Mouse (Mus musculus) CH12.LX (cell line): ENCODE measurements at regions not wholly inside any gene's neighbourhood (a gene's known extent, or its start where the extent isn't known, plus 50 kb on each side); places are given as distances from the start of the nearest gene placed in this dataset.

Experiments
- DNase-seq: peaks from one replicate; pipeline ENCODE4 v3.0.0-alpha.2; 2013; ENCODE audit errors: extremely low read depth
- H3K27ac ChIP-seq: 2 replicates; pipeline ENCODE4 v1.5.1; 2012; ENCODE audit warnings: low read depth, mild to moderate bottlenecking, control low read depth, moderate library complexity; ENCODE audit not compliant: insufficient read depth
- H3K27me3 ChIP-seq: replicated peaks from 2 replicates; pipeline ENCODE3; 2012; ENCODE audit warnings: inconsistent platforms
- H3K36me3 ChIP-seq, 2 experiments: replicated peaks in 1 of 2; 2 replicates each; pipeline versions ENCODE3 to v1.6.1; 2012; ENCODE audit warnings: inconsistent platforms in 1 of 2, low read length in 1 of 2, mild to moderate bottlenecking in 1 of 2, mixed read lengths in 1 of 2, moderate library complexity in 1 of 2; ENCODE audit not compliant: control insufficient read depth in 1 of 2, insufficient read depth in 1 of 2
- H3K4me1 ChIP-seq, 2 experiments: 2 replicates each; pipeline ENCODE4 v1.6.1; 2012; ENCODE audit warnings: inconsistent platforms in 1 of 2, moderate library complexity in 1 of 2; ENCODE audit not compliant: insufficient read depth in 2 of 2, control insufficient read depth in 1 of 2
- H3K4me2 ChIP-seq: 2 replicates; pipeline ENCODE4 v1.6.1; 2012; ENCODE audit warnings: low read depth, mild to moderate bottlenecking, control low read depth; ENCODE audit not compliant: poor library complexity, insufficient read depth, severe bottlenecking
- H3K4me3 ChIP-seq, 3 experiments: fragments of 150-350 bp in 1 of 3; sonication (generic) in 1 of 3; replicated peaks in 1 of 3; 2 replicates each; pipeline versions ENCODE3 to v1.5.1; 2011 to 2012; ENCODE audit warnings: low read depth in 2 of 3, low read length in 2 of 3, mild to moderate bottlenecking in 2 of 3, moderate library complexity in 2 of 3, control low read depth in 1 of 3, improper control_type of control experiment in 1 of 3, inconsistent platforms in 1 of 3, mixed read lengths in 1 of 3; ENCODE audit not compliant: poor library complexity in 1 of 3
- H3K79me2 ChIP-seq: replicated peaks from 2 replicates; pipeline ENCODE4 v1.6.1; 2012; ENCODE audit warnings: mild to moderate bottlenecking, moderate library complexity; ENCODE audit not compliant: control insufficient read depth, poor library complexity, insufficient read depth, severe bottlenecking; ENCODE audit errors: extremely low read depth
- H3K9ac ChIP-seq: 2 replicates; pipeline ENCODE4 v1.6.1; 2012; ENCODE audit warnings: low read depth, mild to moderate bottlenecking, control low read depth, moderate library complexity; ENCODE audit not compliant: insufficient read depth
- H3K9me3 ChIP-seq: replicated peaks from 2 replicates; pipeline ENCODE3; 2012; ENCODE audit warnings: low read length, inconsistent platforms, mixed read lengths
- BHLHE40 ChIP-seq: IDR thresholded peaks from 2 replicates; pipeline ENCODE4 v1.6.1; 2011; ENCODE audit warnings: mild to moderate bottlenecking, low read depth, low read length, improper control_type of control experiment
- CHD1 ChIP-seq: IDR thresholded peaks from 2 replicates; pipeline ENCODE4 v1.6.1; 2012; ENCODE audit warnings: low read depth, low read length, improper control_type of control experiment, inconsistent platforms
- CHD2 ChIP-seq: IDR thresholded peaks from 2 replicates; pipeline ENCODE4 v1.6.1; 2011; ENCODE audit warnings: low read length, improper control_type of control experiment
- CTCF ChIP-seq, 2 experiments: IDR thresholded peaks in 1 of 2; conservative IDR thresholded peaks in 1 of 2; 2 replicates each; pipeline ENCODE4 v1.5.1; 2011 to 2012; ENCODE audit warnings: low read depth in 2 of 2, low read length in 2 of 2, improper control_type of control experiment in 1 of 2, inconsistent platforms in 1 of 2, mild to moderate bottlenecking in 1 of 2, moderate library complexity in 1 of 2
- E2F4 ChIP-seq: IDR thresholded peaks from 2 replicates; pipeline ENCODE4 v1.6.1; 2011; ENCODE audit warnings: low read depth, low read length, improper control_type of control experiment; ENCODE audit not compliant: insufficient replicate concordance
- ELF1 ChIP-seq: IDR thresholded peaks from 2 replicates; pipeline ENCODE4 v1.6.1; 2014; ENCODE audit warnings: low read depth, mild to moderate bottlenecking, inconsistent platforms, low read length, improper control_type of control experiment
- EP300 ChIP-seq: IDR thresholded peaks from 2 replicates; pipeline ENCODE4 v1.6.1; 2011; ENCODE audit warnings: low read length, improper control_type of control experiment
- ETS1 ChIP-seq: conservative IDR thresholded peaks from 2 replicates; pipeline ENCODE4 v1.6.1; 2012; ENCODE audit warnings: low read depth, mild to moderate bottlenecking, inconsistent platforms, low read length, improper control_type of control experiment, moderate library complexity
- GABPA ChIP-seq: IDR thresholded peaks from 2 replicates; pipeline ENCODE4 v1.6.1; 2012; ENCODE audit warnings: low read depth, low read length, improper control_type of control experiment, inconsistent platforms; ENCODE audit not compliant: insufficient replicate concordance
- HCFC1 ChIP-seq: IDR thresholded peaks from 2 replicates; pipeline ENCODE4 v1.6.1; 2012; ENCODE audit warnings: low read depth, mild to moderate bottlenecking, inconsistent platforms, low read length, improper control_type of control experiment
- IRF4 ChIP-seq: IDR thresholded peaks from 2 replicates; pipeline ENCODE4 v1.6.1; 2014; ENCODE audit warnings: low read depth, mild to moderate bottlenecking, inconsistent platforms, low read length, improper control_type of control experiment
- JUN ChIP-seq: IDR thresholded peaks from 2 replicates; pipeline ENCODE4 v1.6.1; 2011; ENCODE audit warnings: low read depth, mild to moderate bottlenecking, low read length, improper control_type of control experiment, moderate library complexity; ENCODE audit not compliant: insufficient read depth
- JUND ChIP-seq: conservative IDR thresholded peaks from 2 replicates; pipeline ENCODE4 v1.6.1; 2011; ENCODE audit warnings: low read depth, low read length, improper control_type of control experiment
- KAT2A ChIP-seq: IDR thresholded peaks from 2 replicates; pipeline ENCODE4 v1.6.1; 2012; ENCODE audit warnings: low read length, improper control_type of control experiment, inconsistent platforms; ENCODE audit not compliant: insufficient replicate concordance
- MAFK ChIP-seq: IDR thresholded peaks from 2 replicates; pipeline ENCODE4 v1.6.1; 2011; ENCODE audit warnings: low read length, improper control_type of control experiment; ENCODE audit not compliant: insufficient replicate concordance
- MAX ChIP-seq: IDR thresholded peaks from 2 replicates; pipeline ENCODE4 v1.6.1; 2011; ENCODE audit warnings: low read length, improper control_type of control experiment
- MAZ ChIP-seq: IDR thresholded peaks from 2 replicates; pipeline ENCODE4 v1.6.1; 2012; ENCODE audit warnings: low read depth, mild to moderate bottlenecking, inconsistent platforms, low read length, improper control_type of control experiment, moderate library complexity
- MEF2A ChIP-seq: IDR thresholded peaks from 2 replicates; pipeline ENCODE4 v1.6.1; 2014; ENCODE audit warnings: low read depth, mild to moderate bottlenecking, inconsistent platforms, low read length, improper control_type of control experiment, borderline replicate concordance
- MXI1 ChIP-seq: IDR thresholded peaks from 2 replicates; pipeline ENCODE4 v1.6.1; 2011; ENCODE audit warnings: mild to moderate bottlenecking, low read depth, low read length, improper control_type of control experiment
- MYC ChIP-seq: IDR thresholded peaks from 2 replicates; pipeline ENCODE4 v1.6.1; 2011; ENCODE audit warnings: low read depth, mild to moderate bottlenecking, improper control_type of control experiment, low read length
- NELFE ChIP-seq: IDR thresholded peaks from 2 replicates; pipeline ENCODE4 v1.6.1; 2011; ENCODE audit warnings: low read depth, low read length, improper control_type of control experiment
- NRF1 ChIP-seq: IDR thresholded peaks from 2 replicates; pipeline ENCODE4 v1.6.1; 2014; ENCODE audit warnings: low read depth, mild to moderate bottlenecking, inconsistent platforms, low read length, improper control_type of control experiment, moderate library complexity
- PAX5 ChIP-seq: IDR thresholded peaks from 2 replicates; pipeline ENCODE4 v1.6.1; 2012; ENCODE audit warnings: low read length, inconsistent platforms, mixed read lengths
- POLR2A ChIP-seq: IDR thresholded peaks from 2 replicates; pipeline ENCODE4 v1.6.1; 2011; ENCODE audit warnings: low read depth, mild to moderate bottlenecking, improper control_type of control experiment, low read length
- POLR2AphosphoS2 ChIP-seq: IDR thresholded peaks from 2 replicates; pipeline ENCODE4 v1.6.1; 2011; ENCODE audit warnings: low read depth, low read length, improper control_type of control experiment
- RAD21 ChIP-seq: IDR thresholded peaks from 2 replicates; pipeline ENCODE4 v1.6.1; 2011; ENCODE audit warnings: low read depth, mild to moderate bottlenecking, low read length, improper control_type of control experiment, moderate library complexity
- RCOR1 ChIP-seq: conservative IDR thresholded peaks from 2 replicates; pipeline ENCODE4 v1.6.1; 2012; ENCODE audit warnings: low read depth, mild to moderate bottlenecking, inconsistent platforms, low read length, improper control_type of control experiment
- SIN3A ChIP-seq: IDR thresholded peaks from 2 replicates; pipeline ENCODE4 v1.6.1; 2012; ENCODE audit warnings: low read length, improper control_type of control experiment, inconsistent platforms
- SMC3 ChIP-seq: IDR thresholded peaks from 2 replicates; pipeline ENCODE4 v1.6.1; 2011; ENCODE audit warnings: low read depth, low read length, improper control_type of control experiment
- TBP ChIP-seq: conservative IDR thresholded peaks from 2 replicates; pipeline ENCODE4 v1.6.1; 2011; ENCODE audit warnings: low read depth, low read length, improper control_type of control experiment
- TCF12 ChIP-seq: IDR thresholded peaks from 2 replicates; pipeline ENCODE4 v1.6.1; 2014; ENCODE audit warnings: low read depth, mild to moderate bottlenecking, inconsistent platforms, low read length, improper control_type of control experiment
- UBTF ChIP-seq: IDR thresholded peaks from 2 replicates; pipeline ENCODE4 v1.6.1; 2012; ENCODE audit warnings: low read depth, mild to moderate bottlenecking, inconsistent platforms, low read length, improper control_type of control experiment, moderate library complexity
- USF1 ChIP-seq: IDR thresholded peaks from 2 replicates; pipeline ENCODE4 v1.6.1; 2014; ENCODE audit warnings: low read depth, mild to moderate bottlenecking, inconsistent platforms, low read length, improper control_type of control experiment
- USF2 ChIP-seq: conservative IDR thresholded peaks from 2 replicates; pipeline ENCODE4 v1.6.1; 2011; ENCODE audit warnings: low read depth, low read length, improper control_type of control experiment
- ZC3H11A ChIP-seq: IDR thresholded peaks from 2 replicates; pipeline ENCODE4 v1.6.1; 2012; ENCODE audit warnings: low read depth, mild to moderate bottlenecking, inconsistent platforms, low read length, improper control_type of control experiment
- ZKSCAN1 ChIP-seq: IDR thresholded peaks from 2 replicates; pipeline ENCODE4 v1.6.1; 2012; ENCODE audit warnings: low read depth, inconsistent platforms, low read length, improper control_type of control experiment, borderline replicate concordance
- ZMIZ1 ChIP-seq: IDR thresholded peaks from 2 replicates; pipeline ENCODE4 v1.6.1; 2012; ENCODE audit warnings: low read depth, mild to moderate bottlenecking, inconsistent platforms, low read length, improper control_type of control experiment
- ZNF384 ChIP-seq: IDR thresholded peaks from 2 replicates; pipeline ENCODE4 v1.6.1; 2012; ENCODE audit warnings: low read depth, low read length, improper control_type of control experiment, inconsistent platforms
- dilution Hi-C: fragments of 300-500 bp; cut with MboI; formaldehyde crosslinking; loops from 2 replicates; pipeline ENCODE4 v1.14.3; 2020; ENCODE audit warnings: low sequenced_read_pairs; ENCODE audit not compliant: extremely low pct_unique_long_range_greater_than_20kb, extremely low pct_ligation_motif_present
- in situ Hi-C: fragments of 300-500 bp; cut with MboI; formaldehyde crosslinking; loops from 3 replicates; pipeline ENCODE4 v1.14.3; 2019; ENCODE audit warnings: low sequenced_read_pairs, low pct_ligation_motif_present, low pct_unique_long_range_greater_than_20kb, mixed read lengths

- in situ Hi-C loops, result loop anchor here (5.0 to 25.0 kb wide), 2 partner anchors 69 to 484 kb away; no protein-coding TSS in a partner anchor
Observed at GRCm38 (mm10) chr17:83903467-83903866, 55.7 kb upstream of the Haao start.

GRCm38 (mm10) chr17:83902523-83902922 is 54.8 kb upstream of the Haao start:
- no peak overlapping the region for H3K27ac ChIP-seq
- dilution Hi-C loops (no loop called here), in situ Hi-C loops (loop anchor here (5.0 to 25.0 kb wide), 2 partner anchors 70 to 485 kb away; no protein-coding TSS in a partner anchor)
- DNase-seq, result no peak
- H3K79me2 ChIP-seq, result no peaks in the 10 kb centered on the region
- TF ChIP-seq CHD1, result peak; percentile 38; the same call in 1 of the 2 replicates
- no peak for TF ChIP-seq CTCF (conservative IDR thresholded peaks at IDR 0.05 in 1 of 2, IDR thresholded peaks at IDR 0.05 in 1 of 2; ENCODE audit: low read depth in 2 of 2, low read length in 2 of 2)
- H3K9ac ChIP-seq, result no peak overlapping the region
- no peak overlapping the region for H3K4me3 ChIP-seq
- H3K36me3 ChIP-seq, result no peaks in the 10 kb centered on the region
- peaks cover 2% of the 10 kb centered on the region for H3K9me3 ChIP-seq
- H3K4me1 ChIP-seq, result peaks cover 9 to 28% of the 10 kb centered on the region in 2 experiments
- peaks cover 4% of the 10 kb centered on the region for H3K27me3 ChIP-seq
- H3K4me2 ChIP-seq, result no peak overlapping the region

More at GRCm38 (mm10) chr17:83903467-83903866, 55.7 kb upstream of the Haao start:
- DNase-seq, result peak; percentile 78
- TF ChIP-seq NELFE, result no peak
- TF ChIP-seq UBTF, result no peak
- no peak for TF ChIP-seq ETS1
- no peak for TF ChIP-seq MAZ
- no peak for TF ChIP-seq MXI1
- TF ChIP-seq CHD1, result no peak
- TF ChIP-seq IRF4, result peak; percentile 61; the same call in 1 of the 2 replicates
- no peak for TF ChIP-seq JUN
- TF ChIP-seq POLR2A, result no peak
- TF ChIP-seq SIN3A, result no peak
- TF ChIP-seq ELF1, result peak; percentile 59
- TF ChIP-seq JUND, result no peak; the same call in 1 of the 2 replicates
- TF ChIP-seq POLR2AphosphoS2, result no peak
- TF ChIP-seq RAD21, result peak; percentile 98
- TF ChIP-seq TCF12, result no peak
- TF ChIP-seq USF2, result no peak
- no peak for TF ChIP-seq TBP
- 0 out of 2 replicates have a peak, but pooled peaks have one; percentile 18 for TF ChIP-seq MAFK
- no peak for TF ChIP-seq USF1
- peak; percentile 86 to 94 for TF ChIP-seq CTCF (conservative IDR thresholded peaks at IDR 0.05 in 1 of 2, IDR thresholded peaks at IDR 0.05 in 1 of 2; ENCODE audit: low read depth in 2 of 2, low read length in 2 of 2)
- no peak; the same call in 1 of the 2 replicates for TF ChIP-seq EP300
- 0 out of 2 replicates have a peak, but pooled peaks have one; percentile 44 for TF ChIP-seq MYC
- no peak for TF ChIP-seq GABPA
- no peak for TF ChIP-seq ZNF384
- no peak for TF ChIP-seq ZMIZ1
- TF ChIP-seq PAX5, result no peak
- no peak for TF ChIP-seq RCOR1
- no peak for TF ChIP-seq CHD2
- TF ChIP-seq ZKSCAN1, result no peak
- TF ChIP-seq E2F4, result no peak
- TF ChIP-seq SMC3, result peak; percentile 86
- TF ChIP-seq KAT2A, result no peak
- TF ChIP-seq MEF2A, result peak; percentile 41; the same call in 1 of the 2 replicates
- no peak for TF ChIP-seq NRF1
- TF ChIP-seq BHLHE40, result 0 out of 2 replicates have a peak, but pooled peaks have one; percentile 12
- peak; percentile 67; the same call in 1 of the 2 replicates for TF ChIP-seq MAX
- TF ChIP-seq ZC3H11A, result peak; percentile 61
- no peak for TF ChIP-seq HCFC1
- peaks cover 4% of the 10 kb centered on the region for H3K27me3 ChIP-seq
- peak overlapping the region; percentile 63 for H3K4me2 ChIP-seq
- no peaks in the 10 kb centered on the region for H3K36me3 ChIP-seq
- no peak overlapping the region for H3K27ac ChIP-seq
- H3K79me2 ChIP-seq, result no peaks in the 10 kb centered on the region
- H3K4me1 ChIP-seq, result peaks cover 9 to 30% of the 10 kb centered on the region in 2 experiments
- peak overlapping the region in 1 of 3 experiments; percentile 4 for H3K4me3 ChIP-seq
- peaks cover 4% of the 10 kb centered on the region for H3K9me3 ChIP-seq
- dilution Hi-C loops, result no loop called here
- no peak overlapping the region for H3K9ac ChIP-seq
